Mouse (Mus musculus) forebrain, postnatal 0 days (tissue): ENCODE data around the gene Rnft2. TPM values are rescaled to one million over a fixed set of nuclear protein-coding genes. Genes with fewer than 3 reads are reported as not detected.

ENCODE experiments used
- ATAC-seq: fragments of 200-750 bp; cut with Nextera tagmentation; 2 replicates; pipeline ENCODE4 v1.8.0; 2017; ENCODE audit warnings: mild to moderate bottlenecking, moderate library complexity
- DNase-seq: peaks from one replicate; pipeline ENCODE4 v3.0.0-alpha.2; 2015
- H3K27ac ChIP-seq: fragments of 300-500 bp; sonication (generic); 2 replicates; pipeline ENCODE4 v1.5.1; 2014; ENCODE audit warnings: low read depth, mild to moderate bottlenecking, antibody characterized with exemption, low read length, moderate library complexity, mixed read lengths
- H3K27me3 ChIP-seq: fragments of 300-500 bp; sonication (generic); 2 replicates; pipeline ENCODE4 v1.6.1; 2014; ENCODE audit warnings: mild to moderate bottlenecking, low read length, mixed read lengths; ENCODE audit not compliant: insufficient read depth
- H3K36me3 ChIP-seq: fragments of 300-500 bp; sonication (generic); 2 replicates; pipeline ENCODE4 v1.6.1; 2014; ENCODE audit warnings: mild to moderate bottlenecking, moderate library complexity; ENCODE audit not compliant: insufficient read depth
- H3K4me1 ChIP-seq: fragments of 300-500 bp; sonication (generic); 2 replicates; pipeline ENCODE4 v1.6.1; 2014; ENCODE audit warnings: antibody characterized with exemption; ENCODE audit not compliant: insufficient read depth
- H3K4me2 ChIP-seq: fragments of 300-500 bp; sonication (generic); 2 replicates; pipeline ENCODE4 v1.6.1; 2014; ENCODE audit warnings: low read depth, mild to moderate bottlenecking, moderate library complexity
- H3K4me3 ChIP-seq: fragments of 300-500 bp; sonication (generic); 2 replicates; pipeline ENCODE4 v1.5.1; 2014; ENCODE audit warnings: low read depth, low read length, mixed read lengths
- H3K9ac ChIP-seq: fragments of 300-500 bp; sonication (generic); 2 replicates; pipeline ENCODE4 v1.6.1; 2014; ENCODE audit warnings: mild to moderate bottlenecking
- H3K9me3 ChIP-seq: fragments of 300-500 bp; sonication (generic); 2 replicates; pipeline ENCODE4 v1.6.1; 2016; ENCODE audit warnings: low read length
- CTCF ChIP-seq: sonication (generic); IDR thresholded peaks from 2 replicates; pipeline ENCODE4 v1.5.1; 2016; ENCODE audit warnings: antibody characterized with exemption, control low read depth, low read depth
- WGBS: fragments of 180-500 bp; shearing (Covaris S2); extraction: QIAGEN DNeasy Blood & Tissue Kit; methylation state at CpG from one replicate; pipeline ENCODE4 v1.1.7; 2014; 5-methylcytosine and 5-hydroxymethylcytosine counted together
- polyA plus RNA-seq: library from polyadenylated mRNA; unstranded; fragments of >200 nt; fragmentation: Nextera tagmentation; extraction: Ambion mirVana; gene quantifications from 2 replicates; pipeline ENCODE4 v1.2.1, GENCODE M21; 2015
- total RNA-seq: library from RNA; depleted of rRNA; stranded (reverse); fragments of >200 nt; gene quantifications from 2 replicates; pipeline ENCODE4 v1.2.3, GENCODE M21; 2014

Rnft2 gene
- total and polyA plus RNA-seq, 2 experiments from 2014 or later = 12.4 to 87.8 TPM

- Histone ChIP-seq H3K4me3 (no peak overlapping the region), H3K4me1 (no peaks in the 10 kb centered on the region), H3K27ac (no peak overlapping the region), H3K4me2 (no peak overlapping the region), H3K9ac (no peak overlapping the region), H3K27me3 (no peaks in the 10 kb centered on the region), H3K36me3 (peaks cover 42% of the 10 kb centered on the region), H3K9me3 (no peaks in the 10 kb centered on the region)
- no peak for TF ChIP-seq CTCF
- no peak for DNase-seq
- ATAC-seq = no peak
- WGBS = 77% methylated on average over 9 of the region's 9 CpGs
Observed at GRCm38 (mm10) chr5:118223142-118223757, 21.7 kb downstream of the Rnft2 start.

DNA sequence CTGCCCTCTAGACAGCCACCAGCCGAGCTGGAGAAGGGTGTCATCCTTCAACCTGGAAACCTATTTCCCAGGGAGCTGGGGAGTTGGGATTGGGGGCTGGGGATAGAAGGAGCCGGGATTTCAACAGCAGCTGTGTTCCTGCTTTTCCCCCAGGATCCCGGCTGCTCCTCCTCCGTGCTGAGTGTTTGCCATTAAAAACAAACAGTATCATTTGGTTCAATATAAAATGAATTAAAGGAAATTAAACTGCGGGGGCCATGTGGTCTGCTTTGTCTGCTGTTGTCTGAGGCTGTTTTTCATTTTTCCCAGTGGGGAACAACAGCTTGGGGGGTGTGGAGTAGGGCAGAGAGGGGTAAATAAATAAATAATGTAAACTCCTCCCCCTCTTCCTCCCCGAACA, 27.5 kb downstream of the Rnft2 start:
- TF ChIP-seq CTCF = no peak
- Histone ChIP-seq H3K9me3 (no peaks in the 10 kb centered on the region), H3K4me1 (peaks cover 11% of the 10 kb centered on the region), H3K4me3 (no peak overlapping the region), H3K27me3 (no peaks in the 10 kb centered on the region), H3K4me2 (no peak overlapping the region), H3K36me3 (peaks cover 22% of the 10 kb centered on the region), H3K27ac (no peak overlapping the region), H3K9ac (no peak overlapping the region)
- ATAC-seq (no peak), DNase-seq (no peak)
- 79% methylated on average over 6 of the region's 6 CpGs for WGBS

DNA sequence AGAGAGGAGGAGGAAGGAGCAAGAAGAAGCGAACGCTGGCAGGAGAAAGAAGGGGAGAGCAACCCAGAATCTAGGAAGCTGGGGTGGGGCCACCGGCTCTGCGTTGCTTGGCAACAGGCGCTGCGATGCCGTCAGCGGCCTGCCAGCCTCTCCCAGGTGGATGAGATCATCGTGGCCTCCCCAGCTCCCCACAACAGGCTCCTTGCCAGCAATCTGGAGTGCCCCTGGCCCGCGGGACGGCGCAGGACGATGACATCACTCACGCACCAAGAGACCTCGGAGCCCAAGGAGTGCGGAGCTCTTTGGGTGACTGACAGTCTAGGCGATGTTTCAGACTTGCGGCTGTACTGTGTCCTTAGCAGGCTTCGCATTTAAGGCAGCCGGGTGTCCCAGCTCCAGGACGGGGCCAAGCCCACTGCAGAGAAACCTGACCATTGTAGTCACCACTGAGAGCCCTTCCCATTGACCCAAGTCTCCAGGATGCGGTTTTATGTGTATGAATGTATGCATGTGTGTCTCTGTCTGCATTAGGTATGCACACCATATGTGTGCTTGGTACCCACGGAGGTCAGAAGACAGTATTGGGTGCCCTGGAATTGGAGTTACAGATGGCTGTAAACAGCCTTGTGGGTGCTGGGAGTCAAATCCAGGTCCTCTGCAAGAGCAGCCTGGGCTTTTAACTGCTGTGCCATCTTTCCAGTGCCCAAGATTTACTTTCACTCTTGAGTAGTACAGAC, 30.3 kb downstream of the Rnft2 start:
- 3% methylated on average over 24 of the region's 24 CpGs for whole genome bisulfite sequencing
- H3K36me3 ChIP-seq = peaks cover 11% of the 10 kb centered on the region

DNA sequence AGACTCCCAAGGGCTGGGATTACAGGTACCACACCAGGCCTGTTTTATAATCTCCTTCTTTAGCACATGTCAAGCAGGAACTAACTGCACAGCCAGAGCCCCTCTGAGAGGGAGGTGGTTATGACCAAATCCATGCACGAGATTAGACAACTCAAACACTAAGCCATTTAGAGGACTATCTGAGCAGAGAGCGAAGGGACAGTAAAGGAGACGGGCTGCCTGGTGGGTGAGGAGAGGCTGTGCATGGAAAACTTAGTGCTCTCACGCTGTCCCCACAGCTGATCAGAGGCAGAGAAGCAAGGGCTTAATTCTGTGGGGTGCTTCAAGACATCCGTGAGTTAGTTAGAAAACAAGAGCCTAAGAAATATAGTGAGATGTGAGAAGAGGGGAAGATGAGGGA, 30.9 kb downstream of the Rnft2 start:
- H3K4me2 ChIP-seq = peak overlapping the region; percentile 62
- H3K9me3 ChIP-seq = no peaks in the 10 kb centered on the region
- peaks cover 11% of the 10 kb centered on the region for H3K36me3 ChIP-seq
- peak overlapping the region; percentile 48 for H3K9ac ChIP-seq
- no peaks in the 10 kb centered on the region for H3K27me3 ChIP-seq
- peak; percentile 17; the same call in 1 of the 2 replicates for TF ChIP-seq CTCF
- peak overlapping the region; percentile 26 for H3K4me3 ChIP-seq
- ATAC-seq (peak; percentile 69), DNase-seq (no peak)
- H3K4me1 ChIP-seq = peaks cover 11% of the 10 kb centered on the region
- 11% methylated on average over 5 of the region's 5 CpGs for WGBS
- H3K27ac ChIP-seq = peak overlapping the region; percentile 66

More for the DNA sequence above, 30.3 kb downstream of the Rnft2 start:
- Histone ChIP-seq H3K4me2 (peak overlapping the region; percentile 62), H3K27me3 (no peaks in the 10 kb centered on the region), H3K9me3 (no peaks in the 10 kb centered on the region), H3K4me3 (peak overlapping the region; percentile 26), H3K27ac (peak overlapping the region; percentile 66), H3K9ac (peak overlapping the region; percentile 48), H3K4me1 (peaks cover 11% of the 10 kb centered on the region)
- TF ChIP-seq CTCF = no peak
- peak; percentile 91 for DNase-seq
- peak; percentile 95 for ATAC-seq

DNA sequence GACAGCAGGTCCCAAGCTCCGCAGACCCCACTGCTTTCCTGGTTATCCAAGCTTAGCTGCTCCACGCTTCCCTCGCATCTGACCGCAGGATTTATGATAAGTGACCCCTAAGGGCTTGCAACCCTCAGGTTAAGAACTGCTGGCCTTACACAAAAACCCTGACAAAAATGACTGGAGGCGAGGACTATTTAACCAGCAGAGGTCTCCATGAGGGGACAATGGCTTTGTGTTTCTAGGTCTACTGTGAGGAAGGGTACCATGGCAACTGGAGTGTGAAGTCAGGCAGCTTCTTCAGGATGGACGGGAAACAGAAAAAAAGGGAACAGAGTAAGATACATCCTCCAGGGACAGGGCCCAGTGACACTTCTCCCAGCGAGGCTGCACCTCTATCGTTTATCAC, 39.1 kb downstream of the Rnft2 start:
- H3K4me2 ChIP-seq = no peak overlapping the region
- H3K27ac ChIP-seq = no peak overlapping the region
- no peak overlapping the region for H3K4me3 ChIP-seq
- no peaks in the 10 kb centered on the region for H3K4me1 ChIP-seq
- H3K9me3 ChIP-seq = no peaks in the 10 kb centered on the region
- no peaks in the 10 kb centered on the region for H3K27me3 ChIP-seq
- no peak for TF ChIP-seq CTCF
- 69% methylated on average over 8 of the region's 8 CpGs for WGBS
- no peak for DNase-seq
- H3K36me3 ChIP-seq = peaks cover 18% of the 10 kb centered on the region
- no peak for ATAC-seq
- no peak overlapping the region for H3K9ac ChIP-seq

GRCm38 (mm10) chr5:118204675-118205440, 40.1 kb downstream of the Rnft2 start:
- Histone ChIP-seq H3K9ac (no peak overlapping the region), H3K27ac (no peak overlapping the region), H3K4me2 (no peak overlapping the region), H3K4me1 (no peaks in the 10 kb centered on the region), H3K9me3 (no peaks in the 10 kb centered on the region), H3K36me3 (peaks cover 28% of the 10 kb centered on the region), H3K4me3 (no peak overlapping the region), H3K27me3 (no peaks in the 10 kb centered on the region)
- no peak for TF ChIP-seq CTCF
- DNase-seq (no peak), ATAC-seq (no peak)
- WGBS = 85% methylated on average over 16 of the region's 16 CpGs
